Mouse (Mus musculus): ENCODE measurements around the gene Tango6.
"Not testable (repeated sequence)": the region's sequence is repeated elsewhere in the genome, so short reads cannot be mapped to it uniquely, and the experiment has no call there.

Gene Tango6

DNA sequence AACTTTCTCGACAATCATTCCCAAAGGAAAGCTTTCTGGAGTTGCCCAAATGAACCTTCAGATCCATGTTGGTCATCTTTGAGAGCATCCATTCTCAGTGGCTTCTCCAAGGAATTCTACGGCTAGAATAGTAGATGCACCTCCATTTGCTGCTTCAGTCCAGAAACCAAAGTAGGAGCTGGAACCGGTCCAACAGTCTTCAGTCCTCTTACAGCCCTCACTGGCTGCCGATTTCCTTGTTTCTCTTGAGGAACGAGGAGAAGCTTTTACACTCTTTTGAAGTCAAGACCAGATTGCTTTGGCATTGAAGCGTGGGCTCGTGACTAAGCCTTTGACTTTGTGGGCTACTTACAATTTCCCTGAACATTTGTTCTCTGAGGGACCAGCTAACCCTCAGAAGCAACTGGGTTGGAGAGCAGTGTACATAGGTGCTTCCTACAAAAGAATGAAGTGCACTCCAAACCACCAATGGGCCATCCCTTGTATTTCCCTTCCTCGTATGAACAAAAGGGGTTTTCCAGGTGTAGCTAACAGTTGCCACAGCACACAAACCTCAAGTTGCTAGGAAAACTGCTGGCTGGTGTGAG, 197.3 kb downstream of the Tango6 start:
- no peak for DNase-seq (ENCODE audit: low read depth)

DNA sequence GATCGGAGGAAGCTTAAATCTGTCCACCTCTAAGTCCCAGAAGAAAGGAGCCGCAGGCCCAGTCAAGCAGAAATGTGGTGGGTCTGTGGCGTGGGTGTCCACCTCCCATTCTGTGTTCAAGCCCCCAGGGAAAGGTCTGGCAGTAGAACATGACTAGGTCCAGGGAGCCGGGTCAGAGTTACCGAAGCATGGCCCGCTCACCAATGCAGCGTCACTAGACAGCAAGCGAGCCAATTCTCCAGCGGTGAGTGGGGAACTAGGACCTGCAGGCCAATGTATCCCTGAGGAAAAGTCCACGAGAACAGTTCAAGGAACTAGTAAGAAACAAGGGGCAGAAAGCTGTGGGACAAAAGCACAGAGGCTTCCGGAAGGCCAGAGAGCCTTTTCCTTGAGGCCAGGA, 201.2 kb downstream of the Tango6 start:
- DNase-seq (ENCODE audit: low read depth), result not testable (repeated sequence)

DNA sequence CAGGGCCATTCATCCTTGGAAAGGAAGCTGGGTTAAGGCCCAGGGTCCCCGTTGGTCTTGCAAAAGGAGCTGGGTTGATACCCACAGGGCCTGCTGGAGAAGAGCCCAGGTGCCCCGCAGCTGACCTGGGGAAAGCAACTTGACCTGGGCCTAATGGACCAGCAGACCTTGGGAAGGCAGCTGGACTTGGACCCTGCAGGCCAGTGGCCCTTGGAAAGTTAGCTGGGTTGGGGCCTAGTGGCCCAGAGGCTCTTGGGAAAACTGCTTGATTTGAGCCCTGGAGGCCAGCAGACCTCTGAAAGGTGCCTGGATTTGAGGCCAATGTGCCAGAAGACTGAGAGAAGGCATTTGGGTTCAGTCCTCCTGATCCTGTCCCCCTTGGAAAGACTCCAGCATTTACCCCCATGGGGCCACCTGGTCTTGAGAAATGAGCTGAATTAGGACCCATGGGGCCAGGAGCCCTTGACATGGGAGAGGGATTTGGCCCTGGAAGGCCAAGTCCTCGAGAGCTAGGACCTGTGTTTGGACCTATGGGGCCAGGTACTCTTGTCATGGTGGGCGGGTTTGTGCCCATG, 202.0 kb downstream of the Tango6 start:
- DNase-seq (ENCODE audit: low read depth), result not testable (repeated sequence)

DNA sequence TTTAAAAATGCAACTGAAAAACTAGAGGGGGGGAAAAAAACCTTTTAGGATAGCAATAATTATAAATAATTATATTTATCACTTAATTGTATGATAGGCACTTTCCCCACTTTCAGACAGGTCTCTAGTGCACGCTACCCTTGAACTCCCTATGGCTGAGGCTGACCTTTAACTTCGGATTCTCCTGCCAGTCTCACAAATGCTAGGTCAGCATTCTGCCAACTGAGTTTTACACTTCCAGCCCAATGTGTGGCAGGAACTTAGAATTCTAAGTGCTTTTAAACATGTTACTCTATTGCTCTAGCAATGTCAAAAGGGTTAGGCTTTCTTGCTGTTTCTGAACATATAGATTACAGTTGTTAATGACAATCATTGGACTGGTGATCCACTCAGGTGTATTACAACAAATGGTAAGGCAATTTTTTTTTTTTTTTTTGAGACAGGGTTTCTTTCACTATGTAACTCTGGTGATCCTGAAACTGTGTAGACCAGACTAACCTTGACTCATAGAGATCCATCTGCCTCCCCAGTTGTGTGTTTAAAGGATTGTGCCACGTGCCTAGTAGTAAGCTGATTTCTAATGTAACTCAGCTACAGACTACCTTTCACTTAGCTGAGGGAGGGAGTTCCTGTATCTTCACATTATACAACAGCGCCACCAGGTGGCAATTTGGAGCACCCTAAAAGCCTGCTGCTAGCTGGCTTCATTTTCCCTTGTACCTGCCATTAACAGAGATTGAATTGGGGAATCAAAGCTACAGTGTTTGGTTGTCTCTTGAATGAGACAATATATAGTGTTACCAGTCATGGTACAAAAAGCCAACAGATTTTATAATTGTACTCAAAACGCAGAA, 204.7 kb downstream of the Tango6 start:
- DNase-seq (ENCODE audit: low read depth), result peak; percentile 91

DNA sequence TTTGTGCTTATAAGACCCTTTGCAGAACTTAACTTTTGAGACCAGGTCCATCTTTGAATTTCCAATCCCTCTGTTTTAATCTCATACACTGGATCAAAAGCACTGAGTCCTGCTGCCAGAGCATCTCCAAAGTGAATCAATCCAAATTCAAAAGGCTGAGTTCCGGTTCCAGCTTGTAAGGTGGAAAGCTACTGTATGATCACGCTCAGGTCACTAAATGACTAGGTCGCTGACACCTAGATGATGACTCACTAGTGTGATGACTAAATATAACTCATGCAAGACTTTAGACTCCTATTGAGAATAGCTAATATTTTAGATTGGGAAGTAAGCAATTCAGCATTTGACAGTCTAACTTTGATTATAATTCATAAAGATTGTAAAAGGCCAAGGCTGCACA, 205.9 kb downstream of the Tango6 start:
- DNase-seq (ENCODE audit: low read depth), result no peak

DNA sequence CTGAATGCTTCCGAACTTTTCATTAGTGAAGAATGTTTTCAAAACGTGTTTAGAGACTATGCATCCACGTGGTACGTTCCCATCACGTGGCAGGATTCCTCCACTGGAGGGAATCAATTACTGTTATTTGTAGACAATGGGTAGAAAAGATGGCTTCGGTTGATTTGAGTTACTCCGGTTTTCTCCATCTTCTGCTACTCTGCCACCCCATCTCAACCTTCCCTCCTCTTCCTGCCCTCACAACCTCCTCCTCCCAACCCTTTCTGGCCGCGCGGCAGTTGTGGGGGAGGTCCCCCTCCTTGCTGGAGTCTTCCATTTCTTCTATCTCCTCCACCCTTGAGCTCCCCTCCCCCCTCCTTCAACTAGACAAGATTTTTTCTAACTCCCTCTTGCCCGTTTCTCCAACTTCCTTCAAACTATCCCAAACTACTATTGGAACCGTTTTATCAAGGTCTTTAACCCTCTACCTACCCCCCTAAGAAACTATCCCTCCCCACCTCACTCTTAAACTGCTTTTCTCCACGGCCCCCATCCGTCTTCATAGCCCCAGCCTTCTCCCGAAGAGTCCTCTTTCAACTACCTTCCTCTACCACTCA, 209.4 kb downstream of the Tango6 start:
- DNase-seq (ENCODE audit: low read depth), result peak; percentile 56

DNA sequence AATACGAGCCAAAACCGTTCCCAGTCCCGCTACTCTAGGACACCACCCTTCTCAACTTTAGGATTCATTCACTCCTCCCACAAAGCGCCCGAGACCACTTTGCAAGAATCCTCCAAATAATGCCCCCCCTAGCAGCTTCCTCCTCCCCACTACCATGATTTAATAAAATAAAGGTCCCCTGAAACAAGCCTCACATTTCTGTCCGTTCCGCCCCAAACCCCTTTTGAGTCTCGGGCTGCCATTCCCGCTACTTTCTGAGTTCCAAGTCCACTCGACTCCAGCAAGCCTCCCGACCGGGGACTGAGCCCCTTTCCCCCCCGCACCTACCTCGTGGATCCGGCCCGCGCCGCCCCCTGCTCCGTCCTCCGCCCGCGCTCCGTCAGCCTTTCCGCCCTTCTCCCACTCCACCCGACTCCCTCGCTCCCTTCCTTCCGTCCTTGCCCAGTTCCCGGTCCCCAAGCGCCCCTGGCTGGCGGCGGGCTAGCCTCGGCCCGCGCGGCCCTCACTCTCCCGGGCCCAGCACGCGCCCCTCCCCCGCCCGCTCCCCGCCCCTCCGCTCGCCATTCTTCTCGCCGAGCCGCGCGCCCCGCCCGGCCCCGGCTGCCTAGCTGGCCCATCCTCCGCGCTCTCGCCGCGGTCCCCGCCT, 210.1 kb downstream of the Tango6 start:
- DNase-seq (ENCODE audit: low read depth), result no peak

DNA sequence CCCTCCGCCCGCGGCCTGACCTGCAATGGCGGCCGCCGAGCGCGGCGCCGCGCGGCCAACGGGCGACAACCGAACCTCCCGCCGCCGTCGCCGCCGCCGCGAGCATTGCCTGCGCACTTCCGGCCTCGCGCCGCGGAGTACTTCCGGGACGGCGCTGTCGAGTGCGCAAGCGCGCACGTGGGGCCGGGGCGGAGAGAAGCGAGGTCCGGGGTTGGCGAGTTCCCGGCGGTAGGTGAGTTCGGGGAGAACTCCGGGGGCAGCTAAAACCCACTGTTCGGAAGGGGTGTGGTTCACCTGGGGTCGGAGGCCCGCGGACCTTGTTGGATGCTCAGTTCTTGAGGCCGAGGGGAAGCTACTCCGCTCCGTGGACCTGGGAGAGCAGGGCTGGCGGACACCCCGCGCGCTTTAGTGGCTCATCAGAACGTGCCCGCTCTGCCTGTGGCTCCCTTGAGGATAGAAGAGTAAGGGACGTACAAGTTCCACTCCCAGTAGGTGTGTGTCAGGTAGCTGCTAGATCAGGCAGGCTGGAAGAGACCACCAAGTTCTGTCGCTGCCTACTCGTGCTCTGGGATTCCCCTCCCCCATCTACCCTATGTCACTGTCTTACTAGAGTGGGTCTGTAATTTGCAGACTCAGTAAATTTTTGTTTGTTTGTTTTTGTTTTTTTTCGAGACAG, 210.8 kb downstream of the Tango6 start, which contains the start of gene Utp4:
Gene Utp4 (plus strand): TSS at position 156 of the 676 bp plus-strand sequence.
- peak; percentile 93 for DNase-seq (ENCODE audit: low read depth)

DNA sequence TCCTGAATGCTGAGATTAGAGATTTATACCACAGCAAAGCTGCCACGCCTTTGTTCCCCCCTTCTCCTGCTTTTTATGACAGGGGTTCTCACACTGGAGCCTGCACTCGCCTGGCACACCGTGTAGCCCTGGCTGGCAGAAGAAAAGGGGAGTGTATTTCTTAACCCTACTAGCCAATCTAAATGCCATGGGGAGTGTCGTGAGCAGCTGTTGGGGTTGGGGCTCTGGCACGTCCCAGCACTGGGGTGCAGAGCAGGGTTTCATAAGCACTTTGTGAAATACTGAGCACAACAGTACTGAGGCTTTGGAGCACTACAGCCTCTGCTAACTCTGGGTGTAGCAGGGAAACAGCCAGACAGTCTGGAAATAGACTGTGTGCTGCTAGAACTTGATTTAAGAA, 216.6 kb downstream of the Tango6 start:
- DNase-seq (ENCODE audit: low read depth), result no peak

Measured in naive thymus-derived CD4-positive, alpha-beta T cell, adult 2 months (primary cell).